In genomic region chr14:21546351-21546750, GRCm38 (mm10) we compare ENCODE assay signal across 11 mouse cellular contexts.
DNase-seq lines count a peak whose midpoint lies in the region; ATAC-seq and TF ChIP-seq lines count a peak whose summit lies in the region.
"Had no signal": no experiment of that assay in that cellular context is flagged by ENCODE, and none has a peak within 500 bp of the region (broad histone marks: within the 10 kb centered on the region; RNA-seq: fewer than 3 reads in every experiment).

No protein-coding gene starts in this region.

- no peak for DNase-seq in lung, postnatal 25 days (ENCODE audit: low spot score)
- no peak for DNase-seq in kidney, adult 11 months
- no peak for DNase-seq in kidney, adult 8-10 months
- DNase-seq: cerebellum, postnatal 14 days had no signal

- no peaks in the 10 kb centered on the region for H3K27me3 ChIP-seq in lung, embryonic 15.5 days
- no peaks in the 10 kb centered on the region for H3K27me3 ChIP-seq in forebrain, embryonic 12.5 days
- H3K27me3 ChIP-seq in hindbrain, embryonic 15.5 days, result no peaks in the 10 kb centered on the region
- H3K27me3 ChIP-seq in myocyte (ENCODE audit: control insufficient read depth, insufficient read depth, insufficient read length), result no peaks in the 10 kb centered on the region
- H3K27me3 ChIP-seq: heart, embryonic 12.5 days; intestine, embryonic 15.5 days had no signal

- peaks cover 5% of the 10 kb centered on the region; the same call in 1 of the 2 replicates for H3K36me3 ChIP-seq in lung, embryonic 15.5 days
- peaks cover 11% of the 10 kb centered on the region for H3K36me3 ChIP-seq in forebrain, embryonic 12.5 days (replicated peaks)
- peaks cover 4% of the 10 kb centered on the region for H3K36me3 ChIP-seq in hindbrain, embryonic 15.5 days
- H3K36me3 ChIP-seq in myocyte (ENCODE audit: control insufficient read depth, insufficient read depth), result no peaks in the 10 kb centered on the region

- peaks cover 38% of the 10 kb centered on the region for H3K4me1 ChIP-seq in lung, embryonic 15.5 days
- peaks cover 56% of the 10 kb centered on the region for H3K4me1 ChIP-seq in forebrain, embryonic 12.5 days
- H3K4me1 ChIP-seq in hindbrain, embryonic 15.5 days (replicated peaks), result peaks cover 48% of the 10 kb centered on the region

- peaks cover 25% of the 10 kb centered on the region for H3K79me2 ChIP-seq in myocyte (ENCODE audit: control insufficient read depth, insufficient read depth)

- no peak overlapping the region for H3K9ac ChIP-seq in lung, embryonic 15.5 days
- H3K9ac ChIP-seq in forebrain, embryonic 12.5 days, result no peak overlapping the region
- no peak overlapping the region for H3K9ac ChIP-seq in hindbrain, embryonic 15.5 days
- H3K9ac ChIP-seq: heart, embryonic 12.5 days; intestine, embryonic 15.5 days had no signal

- ATAC-seq in lung, embryonic 15.5 days (ENCODE audit: borderline replicate concordance, extremely low read depth, low FRiP score, low TSS enrichment), result no peak
- peak; percentile 9; the same call in 1 of the 2 replicates for ATAC-seq in forebrain, embryonic 12.5 days (ENCODE audit: low FRiP score)
- ATAC-seq in hindbrain, embryonic 15.5 days (ENCODE audit: low FRiP score, low read depth), result peak; percentile 49; the same call in 1 of the 2 replicates
- no peak for ATAC-seq in megakaryocyte progenitor cell, adult 5-6 weeks (replicated peaks; ENCODE audit: poor library complexity)
- ATAC-seq: intestine, embryonic 15.5 days had no signal

- H3K9me3 ChIP-seq in lung, embryonic 15.5 days, result no peaks in the 10 kb centered on the region
- 0 out of 2 replicates have a peak, but pooled peaks cover 1% of the 10 kb centered on the region for H3K9me3 ChIP-seq in forebrain, embryonic 12.5 days
- no peaks in the 10 kb centered on the region for H3K9me3 ChIP-seq in hindbrain, embryonic 15.5 days
- H3K9me3 ChIP-seq: intestine, embryonic 15.5 days had no signal

- H3K4me2 ChIP-seq in lung, embryonic 15.5 days, result no peak overlapping the region
- H3K4me2 ChIP-seq in forebrain, embryonic 12.5 days, result no peak overlapping the region; the same call in 1 of the 2 replicates
- no peak overlapping the region for H3K4me2 ChIP-seq in hindbrain, embryonic 15.5 days
- H3K4me2 ChIP-seq in myocyte (ENCODE audit: low read depth), result peak overlapping the region; percentile 74
- H3K4me2 ChIP-seq: intestine, embryonic 15.5 days had no signal

- no peak overlapping the region for H3ac ChIP-seq in myocyte (ENCODE audit: control insufficient read depth, insufficient read length)

- peak overlapping the region; percentile 27; the same call in 1 of the 2 replicates for H3K27ac ChIP-seq in lung, embryonic 15.5 days
- peak overlapping the region; percentile 65; the same call in 1 of the 2 replicates for H3K27ac ChIP-seq in forebrain, embryonic 12.5 days
- peak overlapping the region; percentile 69; the same call in 1 of the 2 replicates for H3K27ac ChIP-seq in hindbrain, embryonic 15.5 days (replicated peaks)
- H3K27ac ChIP-seq: intestine, embryonic 15.5 days had no signal

- no peak for TF ChIP-seq POLR2A in myocyte (IDR thresholded peaks at IDR 0.05; ENCODE audit: insufficient read length, low read depth)

- WGBS in lung, embryonic 15.5 days, result 69% methylated on average over 3 of the region's 3 CpGs
- WGBS in forebrain, embryonic 12.5 days, result 30% methylated on average over 3 of the region's 3 CpGs
- 28% methylated on average over 3 of the region's 3 CpGs for WGBS in hindbrain, embryonic 15.5 days

- no peak overlapping the region for H3K4me3 ChIP-seq in lung, embryonic 15.5 days
- H3K4me3 ChIP-seq in forebrain, embryonic 12.5 days (replicated peaks), result no peak overlapping the region
- no peak overlapping the region for H3K4me3 ChIP-seq in hindbrain, embryonic 15.5 days
- H3K4me3 ChIP-seq in myocyte, result no peak overlapping the region
- H3K4me3 ChIP-seq: heart, embryonic 12.5 days; intestine, embryonic 15.5 days had no signal

TF ChIP-seq in myocyte, 11 proteins besides CTCF, POLR2A, EP300 and RAD21:
- TF ChIP-seq TCF12 (IDR thresholded peaks at IDR 0.05; ENCODE audit: insufficient read depth, poor library complexity, severe bottlenecking) (no peak), E2F4 (IDR thresholded peaks at IDR 0.05; ENCODE audit: insufficient read depth) (no peak), MYOG (IDR thresholded peaks at IDR 0.05; ENCODE audit: control insufficient read depth in 1 of 3, insufficient read depth in 1 of 3, insufficient read length in 2 of 3, low read depth in 2 of 3) (no peak), CEBPB (IDR thresholded peaks at IDR 0.05; ENCODE audit: insufficient read depth, poor library complexity, severe bottlenecking) (no peak)

Comparison
In these comparisons a context has a peak if more than half of its experiments do, and no peak if none do; other contexts are left out.
1. ATAC-seq: peak in forebrain, embryonic 12.5 days (single experiment) and hindbrain, embryonic 15.5 days (single experiment); none in lung, embryonic 15.5 days (single experiment) and megakaryocyte progenitor cell, adult 5-6 weeks (single experiment).
2. Peak in every context shown above with its lines, with median percentiles within 50 percentile points of each other: H3K27ac ChIP-seq.